Mouse (Mus musculus) ES-E14 (cell line): ENCODE measurements around the gene Rps6ka1.

Experiments used
- CHD2 ChIP-seq: IDR thresholded peaks from 2 replicates; pipeline ENCODE4 v1.6.1; 2014; ENCODE audit warnings: mild to moderate bottlenecking, low read depth, low read length, inconsistent platforms
- ZC3H11A ChIP-seq: IDR thresholded peaks from 2 replicates; pipeline ENCODE4 v1.6.1; 2012; ENCODE audit warnings: low read depth, mild to moderate bottlenecking, inconsistent platforms, low read length, borderline replicate concordance

DNA sequence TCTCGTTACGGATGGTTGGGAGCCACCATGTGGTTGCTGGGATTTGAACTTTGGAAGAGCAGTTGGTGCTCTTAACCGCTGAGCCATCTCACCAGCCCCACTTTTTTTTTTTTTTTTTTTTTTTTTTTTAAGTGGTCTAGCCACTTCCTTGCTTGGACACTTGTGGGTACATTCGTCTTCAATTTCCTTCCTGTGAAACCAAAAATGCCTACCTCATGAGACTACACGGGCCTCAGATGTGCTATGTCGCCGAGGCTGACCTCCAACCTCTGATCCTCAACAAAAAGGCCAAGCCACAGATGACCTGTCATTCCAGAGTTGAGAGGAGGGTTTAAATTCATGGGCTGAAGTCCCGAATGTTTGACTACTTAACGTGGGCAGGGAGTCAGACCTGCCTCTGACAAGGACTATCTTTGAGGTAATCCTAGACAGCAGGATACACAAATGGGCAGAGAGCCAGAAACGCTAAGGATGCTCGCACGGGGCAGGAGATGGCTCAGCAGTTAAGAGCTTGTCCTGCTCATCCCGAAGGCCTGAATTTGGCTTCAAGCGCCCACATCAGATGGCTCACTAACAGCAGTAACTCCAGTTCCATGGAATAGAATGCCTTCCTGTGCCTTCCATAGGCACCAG lies 43.3 kb downstream of the Rps6ka1 start:
- TF ChIP-seq ZC3H11A (no peak), CHD2 (no peak)
